Comparison of ENCODE assay signal across 8 mouse cellular contexts in genomic region chr9:54169489-54169888, GRCm38 (mm10).
DNase-seq lines count a peak whose midpoint lies in the region; ATAC-seq lines count a peak whose summit lies in the region.

No protein-coding gene starts in this region.

- peak; percentile 43; the same call in 1 of the 2 replicates for ATAC-seq in forebrain, embryonic 13.5 days
- ATAC-seq in forebrain, embryonic 12.5 days (ENCODE audit: low FRiP score), result no peak
- no peak for ATAC-seq in midbrain, embryonic 14.5 days (ENCODE audit: low FRiP score, low TSS enrichment)
- no peak for ATAC-seq in midbrain, embryonic 11.5 days (ENCODE audit: low FRiP score)
- peak; percentile 91 for ATAC-seq in frontal cortex, adult (ENCODE audit: low TSS enrichment)
- no peak for ATAC-seq in inflammation-experienced regulatory T-cells, adult 6 months

- H3K4me2 ChIP-seq in forebrain, embryonic 13.5 days, result no peak overlapping the region
- no peak overlapping the region for H3K4me2 ChIP-seq in forebrain, embryonic 12.5 days
- H3K4me2 ChIP-seq in midbrain, embryonic 14.5 days (ENCODE audit: low read length), result no peak overlapping the region
- H3K4me2 ChIP-seq in midbrain, embryonic 11.5 days, result no peak overlapping the region

- H3K27me3 ChIP-seq in forebrain, embryonic 13.5 days, result no peaks in the 10 kb centered on the region
- no peaks in the 10 kb centered on the region for H3K27me3 ChIP-seq in forebrain, embryonic 12.5 days
- no peaks in the 10 kb centered on the region for H3K27me3 ChIP-seq in midbrain, embryonic 14.5 days (ENCODE audit: control insufficient read depth, insufficient read depth, low read length)
- H3K27me3 ChIP-seq in midbrain, embryonic 11.5 days (ENCODE audit: control insufficient read depth, insufficient read depth, low read length), result no peaks in the 10 kb centered on the region

- DNase-seq in midbrain, embryonic 14.5 days, result peak; percentile 82
- no peak for DNase-seq in midbrain, embryonic 11.5 days (ENCODE audit: low spot score, missing footprints)
- peak; percentile 54 for DNase-seq in retina, postnatal 1 day
- no peak for DNase-seq in natural killer cell, adult 2 months (ENCODE audit: low spot score in 2 of 2)

- H3K9me3 ChIP-seq in forebrain, embryonic 13.5 days (replicated peaks), result no peaks in the 10 kb centered on the region
- no peaks in the 10 kb centered on the region for H3K9me3 ChIP-seq in forebrain, embryonic 12.5 days
- H3K9me3 ChIP-seq in midbrain, embryonic 14.5 days (ENCODE audit: control insufficient read depth, low read length), result no peaks in the 10 kb centered on the region
- H3K9me3 ChIP-seq in midbrain, embryonic 11.5 days (ENCODE audit: control insufficient read depth, low read length), result no peaks in the 10 kb centered on the region

- H3K9ac ChIP-seq in forebrain, embryonic 13.5 days, result no peak overlapping the region
- no peak overlapping the region for H3K9ac ChIP-seq in forebrain, embryonic 12.5 days
- no peak overlapping the region for H3K9ac ChIP-seq in midbrain, embryonic 14.5 days (replicated peaks; ENCODE audit: low read length)
- H3K9ac ChIP-seq in midbrain, embryonic 11.5 days (ENCODE audit: low read length), result no peak overlapping the region

- H3K4me3 ChIP-seq in forebrain, embryonic 13.5 days, result no peak overlapping the region
- H3K4me3 ChIP-seq in forebrain, embryonic 12.5 days (replicated peaks), result no peak overlapping the region
- H3K4me3 ChIP-seq in midbrain, embryonic 14.5 days (replicated peaks; ENCODE audit: low read depth, low read length), result no peak overlapping the region
- no peak overlapping the region for H3K4me3 ChIP-seq in midbrain, embryonic 11.5 days (ENCODE audit: low read depth, low read length)

- H3K27ac ChIP-seq in forebrain, embryonic 13.5 days, result no peak overlapping the region
- no peak overlapping the region for H3K27ac ChIP-seq in forebrain, embryonic 12.5 days
- no peak overlapping the region for H3K27ac ChIP-seq in midbrain, embryonic 14.5 days (replicated peaks; ENCODE audit: low read depth, low read length)
- H3K27ac ChIP-seq in midbrain, embryonic 11.5 days (ENCODE audit: low read depth, low read length), result no peak overlapping the region

- H3K4me1 ChIP-seq in forebrain, embryonic 13.5 days, result no peaks in the 10 kb centered on the region
- H3K4me1 ChIP-seq in forebrain, embryonic 12.5 days, result no peaks in the 10 kb centered on the region
- H3K4me1 ChIP-seq in midbrain, embryonic 14.5 days (ENCODE audit: control insufficient read depth, insufficient read depth, low read length), result no peaks in the 10 kb centered on the region
- no peaks in the 10 kb centered on the region for H3K4me1 ChIP-seq in midbrain, embryonic 11.5 days (ENCODE audit: control insufficient read depth, insufficient read depth, low read length)

- no peaks in the 10 kb centered on the region for H3K36me3 ChIP-seq in forebrain, embryonic 13.5 days (ENCODE audit: poor library complexity, severe bottlenecking)
- H3K36me3 ChIP-seq in forebrain, embryonic 12.5 days (replicated peaks), result no peaks in the 10 kb centered on the region
- H3K36me3 ChIP-seq in midbrain, embryonic 14.5 days (ENCODE audit: control insufficient read depth, insufficient read depth, low read length), result no peaks in the 10 kb centered on the region
- no peaks in the 10 kb centered on the region for H3K36me3 ChIP-seq in midbrain, embryonic 11.5 days (ENCODE audit: control insufficient read depth, insufficient read depth, low read length)

- WGBS in forebrain, embryonic 13.5 days, result 54% methylated on average over 5 of the region's 5 CpGs
- 64% methylated on average over 5 of the region's 5 CpGs for WGBS in forebrain, embryonic 12.5 days
- WGBS in midbrain, embryonic 14.5 days, result 44% methylated on average over 5 of the region's 5 CpGs
- WGBS in midbrain, embryonic 11.5 days, result 50% methylated on average over 5 of the region's 5 CpGs

Comparison
In these comparisons a context has a peak if more than half of its experiments do, and no peak if none do; other contexts are left out.
1. ATAC-seq: peak in forebrain, embryonic 13.5 days (single experiment) and frontal cortex, adult (single experiment); none in forebrain, embryonic 12.5 days (single experiment), midbrain, embryonic 14.5 days (single experiment), midbrain, embryonic 11.5 days (single experiment) and inflammation-experienced regulatory T-cells, adult 6 months (single experiment).
2. DNase-seq: peak in midbrain, embryonic 14.5 days (single experiment) and retina, postnatal 1 day (single experiment); none in midbrain, embryonic 11.5 days (single experiment) and natural killer cell, adult 2 months (0 of 2).